Mouse (Mus musculus) spleen, adult 2 months (tissue): ENCODE data around the gene Fam76a.

Experiments
- CTCF ChIP-seq: fragments of 200-500 bp; IDR thresholded peaks from 2 replicates; pipeline ENCODE4 v1.5.1; 2011; ENCODE audit warnings: mild to moderate bottlenecking, inconsistent platforms; ENCODE audit not compliant: insufficient read depth, insufficient read length, insufficient replicate concordance; ENCODE audit errors: extremely low read depth
- POLR2A ChIP-seq: fragments of 200-500 bp; IDR thresholded peaks from 2 replicates; pipeline ENCODE4 v1.6.1; 2011; ENCODE audit warnings: low read depth, low read length, inconsistent platforms

- TF ChIP-seq CTCF: no peak
- peak; percentile 21 for TF ChIP-seq POLR2A
These were observed 262 bp downstream of the Fam76a start for GRCm38 (mm10) chr4:132922061-132922530.
